Mouse (Mus musculus) stomach, embryonic 16.5 days (tissue): ENCODE data around the gene Cgrrf1. TPM values are rescaled to one million over a fixed set of nuclear protein-coding genes. Genes with fewer than 3 reads are reported as not detected.

ENCODE experiments used
- ATAC-seq: fragments of 200-750 bp; cut with Nextera tagmentation; 2 replicates; pipeline ENCODE4 v1.8.0; 2017; ENCODE audit warnings: moderate number of reproducible peaks, moderate TSS enrichment; ENCODE audit not compliant: insufficient read depth, low FRiP score
- H3K27ac ChIP-seq: fragments of 300-500 bp; sonication (generic); 2 replicates; pipeline ENCODE4 v1.5.1; 2014; ENCODE audit warnings: low read length
- H3K27me3 ChIP-seq: fragments of 300-500 bp; sonication (generic); 2 replicates; pipeline ENCODE4 v1.6.1; 2014; ENCODE audit warnings: low read length, control low read depth, mixed read lengths; ENCODE audit not compliant: control insufficient read depth, insufficient read depth
- H3K36me3 ChIP-seq: fragments of 300-500 bp; sonication (generic); 2 replicates; pipeline ENCODE4 v1.6.1; 2014; ENCODE audit warnings: low read length; ENCODE audit not compliant: control insufficient read depth, insufficient read depth
- H3K4me1 ChIP-seq: fragments of 300-500 bp; sonication (generic); 2 replicates; pipeline ENCODE4 v1.6.1; 2014; ENCODE audit warnings: low read length, control low read depth, mixed read lengths; ENCODE audit not compliant: control insufficient read depth, insufficient read depth
- H3K4me2 ChIP-seq: fragments of 300-500 bp; sonication (generic); 2 replicates; pipeline ENCODE4 v1.6.1; 2014; ENCODE audit warnings: low read depth, low read length, mixed read lengths
- H3K4me3 ChIP-seq: fragments of 300-500 bp; sonication (generic); replicated peaks from 2 replicates; pipeline ENCODE4 v1.5.1; 2014; ENCODE audit warnings: mild to moderate bottlenecking, low read length
- H3K9ac ChIP-seq: fragments of 300-500 bp; sonication (generic); 2 replicates; pipeline ENCODE4 v1.6.1; 2014; ENCODE audit warnings: low read length
- H3K9me3 ChIP-seq: fragments of 300-500 bp; sonication (generic); replicated peaks from 2 replicates; pipeline ENCODE4 v1.6.1; 2016; ENCODE audit warnings: low read length, control low read depth; ENCODE audit not compliant: control insufficient read depth
- WGBS: fragments of 180-500 bp; shearing (Covaris S2); extraction: QIAGEN DNeasy Blood & Tissue Kit; methylation state at CpG from one replicate; pipeline ENCODE4 v1.1.7; 2014; 5-methylcytosine and 5-hydroxymethylcytosine counted together
- polyA plus RNA-seq: library from polyadenylated mRNA; unstranded; fragments of >200 nt; fragmentation: Nextera tagmentation; extraction: Ambion mirVana; gene quantifications from 2 replicates; pipeline ENCODE4 v1.2.1, GENCODE M21; 2015

The Cgrrf1 gene
- polyA plus RNA-seq, 1 experiment from 2014 or later, result 25.0 TPM

- Histone ChIP-seq H3K36me3 (no peaks in the 10 kb centered on the region), H3K27ac (peak overlapping the region; percentile 94), H3K4me3 (peak overlapping the region; percentile 72), H3K4me2 (peak overlapping the region; percentile 98), H3K27me3 (no peaks in the 10 kb centered on the region), H3K9ac (peak overlapping the region; percentile 84), H3K9me3 (no peaks in the 10 kb centered on the region), H3K4me1 (peaks cover 8% of the 10 kb centered on the region)
- peak; percentile 20 for ATAC-seq
- WGBS, result under 1% methylated on average over 67 of the region's 70 CpGs
Observed at GRCm38 (mm10) chr14:46883068-46883870, 51.3 kb downstream of the Cgrrf1 start.

GRCm38 (mm10) chr14:46883871-46884441 is 52.0 kb downstream of the Cgrrf1 start:
- peak overlapping the region; percentile 84 for H3K9ac ChIP-seq
- under 1% methylated on average over 29 of the region's 29 CpGs for WGBS
- ATAC-seq, result peak; percentile 3; the same call in 1 of the 2 replicates
- H3K4me1 ChIP-seq, result peaks cover 8% of the 10 kb centered on the region
- peak overlapping the region; percentile 72 for H3K4me3 ChIP-seq
- H3K4me2 ChIP-seq, result peak overlapping the region; percentile 98
- H3K9me3 ChIP-seq, result no peaks in the 10 kb centered on the region
- peak overlapping the region; percentile 95 for H3K27ac ChIP-seq
- no peaks in the 10 kb centered on the region for H3K36me3 ChIP-seq
- no peaks in the 10 kb centered on the region for H3K27me3 ChIP-seq

- peak overlapping the region; percentile 98 for H3K4me2 ChIP-seq
- peaks cover 8% of the 10 kb centered on the region for H3K4me1 ChIP-seq
- peak overlapping the region; percentile 95 for H3K27ac ChIP-seq
- WGBS, result under 1% methylated on average over 51 of the region's 52 CpGs
- H3K9ac ChIP-seq, result peak overlapping the region; percentile 84
- no peaks in the 10 kb centered on the region for H3K36me3 ChIP-seq
- ATAC-seq, result peak; percentile 57; the same call in 1 of the 2 replicates
- no peaks in the 10 kb centered on the region for H3K9me3 ChIP-seq
- no peaks in the 10 kb centered on the region for H3K27me3 ChIP-seq
- H3K4me3 ChIP-seq, result peak overlapping the region; percentile 72
Observed at GRCm38 (mm10) chr14:46884701-46885428, 52.9 kb downstream of the Cgrrf1 start.

GRCm38 (mm10) chr14:46885429-46885755 is 53.5 kb downstream of the Cgrrf1 start:
- Histone ChIP-seq H3K9me3 (no peaks in the 10 kb centered on the region), H3K9ac (peak overlapping the region; percentile 84), H3K27ac (peak overlapping the region; percentile 95), H3K4me2 (peak overlapping the region; percentile 98), H3K4me1 (peaks cover 8% of the 10 kb centered on the region), H3K27me3 (no peaks in the 10 kb centered on the region), H3K4me3 (peak overlapping the region; percentile 72), H3K36me3 (no peaks in the 10 kb centered on the region)
- WGBS, result 3% methylated on average over 7 of the region's 7 CpGs
- no peak for ATAC-seq

- Histone ChIP-seq H3K9ac (peak overlapping the region; percentile 84), H3K4me3 (peak overlapping the region; percentile 72), H3K36me3 (no peaks in the 10 kb centered on the region), H3K27me3 (no peaks in the 10 kb centered on the region), H3K4me2 (peak overlapping the region; percentile 98), H3K9me3 (no peaks in the 10 kb centered on the region), H3K27ac (peak overlapping the region; percentile 95), H3K4me1 (peaks cover 8% of the 10 kb centered on the region)
- 15% methylated on average over 5 of the region's 5 CpGs for WGBS
- ATAC-seq, result peak; percentile 45; the same call in 1 of the 2 replicates
Observed at GRCm38 (mm10) chr14:46885891-46886301, 54.0 kb downstream of the Cgrrf1 start.

- no peak overlapping the region for H3K4me2 ChIP-seq
- H3K4me3 ChIP-seq, result no peak overlapping the region
- no peak overlapping the region for H3K9ac ChIP-seq
- 80% methylated on average over 4 of the region's 4 CpGs for WGBS
- no peaks in the 10 kb centered on the region for H3K36me3 ChIP-seq
- no peaks in the 10 kb centered on the region for H3K27me3 ChIP-seq
- H3K9me3 ChIP-seq, result no peaks in the 10 kb centered on the region
- H3K27ac ChIP-seq, result no peak overlapping the region
- no peak for ATAC-seq
- H3K4me1 ChIP-seq, result peaks cover 5% of the 10 kb centered on the region
Observed at GRCm38 (mm10) chr14:46889096-46889495, 57.2 kb downstream of the Cgrrf1 start.

GRCm38 (mm10) chr14:46893961-46894360 is 62.0 kb downstream of the Cgrrf1 start:
- no peaks in the 10 kb centered on the region for H3K36me3 ChIP-seq
- WGBS, result 79% methylated on average over 10 of the region's 10 CpGs
- no peak overlapping the region for H3K27ac ChIP-seq
- H3K4me3 ChIP-seq, result no peak overlapping the region
- ATAC-seq, result no peak
- no peaks in the 10 kb centered on the region for H3K27me3 ChIP-seq
- H3K9ac ChIP-seq, result no peak overlapping the region
- no peak overlapping the region for H3K4me2 ChIP-seq
- no peaks in the 10 kb centered on the region for H3K9me3 ChIP-seq
- H3K4me1 ChIP-seq, result no peaks in the 10 kb centered on the region

GRCm38 (mm10) chr14:46897953-46898352 is 66.0 kb downstream of the Cgrrf1 start:
- ATAC-seq, result no peak
- Histone ChIP-seq H3K9ac (no peak overlapping the region), H3K27me3 (no peaks in the 10 kb centered on the region), H3K4me3 (no peak overlapping the region), H3K4me2 (no peak overlapping the region), H3K27ac (no peak overlapping the region), H3K4me1 (no peaks in the 10 kb centered on the region), H3K36me3 (no peaks in the 10 kb centered on the region), H3K9me3 (no peaks in the 10 kb centered on the region)
- 77% methylated on average over 5 of the region's 5 CpGs for WGBS

- Histone ChIP-seq H3K9me3 (no peaks in the 10 kb centered on the region), H3K27me3 (no peaks in the 10 kb centered on the region), H3K27ac (no peak overlapping the region), H3K4me1 (no peaks in the 10 kb centered on the region), H3K4me2 (no peak overlapping the region), H3K9ac (no peak overlapping the region), H3K36me3 (no peaks in the 10 kb centered on the region), H3K4me3 (no peak overlapping the region)
- 69% methylated on average over 3 of the region's 3 CpGs for WGBS
- ATAC-seq, result no peak
Observed at GRCm38 (mm10) chr14:46898626-46899025, 66.7 kb downstream of the Cgrrf1 start.
